ENCODE assay signal across 23 mouse cellular contexts in genomic region chr10:59413711-59414110, GRCm38 (mm10). TPM values are rescaled to one million over a fixed set of nuclear protein-coding genes. Genes with fewer than 3 reads are reported as not detected.
DNase-seq lines count a peak whose midpoint lies in the region; ATAC-seq and TF ChIP-seq lines count a peak whose summit lies in the region.
"Had no signal": no experiment of that assay in that cellular context is flagged by ENCODE, and none has a peak within 500 bp of the region (broad histone marks: within the 10 kb centered on the region; RNA-seq: fewer than 3 reads in every experiment).

No protein-coding gene starts in this region.

- H3K27ac ChIP-seq in intestine, postnatal 0 days (ENCODE audit: low read depth, low read length) = no peak overlapping the region
- H3K27ac ChIP-seq in intestine, embryonic 15.5 days = no peak overlapping the region
- no peak overlapping the region for H3K27ac ChIP-seq in lung, embryonic 14.5 days (ENCODE audit: low read depth)
- H3K27ac ChIP-seq in ES-E14 (ENCODE audit: insufficient read depth, low read depth, low read length, poor library complexity, severe bottlenecking) = no peak overlapping the region
- H3K27ac ChIP-seq: forebrain, embryonic 13.5 days; limb, embryonic 15.5 days; midbrain, embryonic 15.5 days; neural tube, embryonic 15.5 days; stomach, embryonic 15.5 days had no signal

- H3K4me2 ChIP-seq in intestine, postnatal 0 days (replicated peaks; ENCODE audit: low read depth) = no peak overlapping the region
- no peak overlapping the region for H3K4me2 ChIP-seq in intestine, embryonic 15.5 days (replicated peaks)
- H3K4me2 ChIP-seq in lung, embryonic 14.5 days = no peak overlapping the region
- H3K4me2 ChIP-seq: forebrain, embryonic 13.5 days; limb, embryonic 15.5 days; midbrain, embryonic 15.5 days; neural tube, embryonic 15.5 days; stomach, embryonic 15.5 days had no signal

- TF ChIP-seq POLR2A in brain, embryonic 14.5 days (IDR thresholded peaks at IDR 0.05; ENCODE audit: borderline replicate concordance, extremely low read depth, insufficient read depth, insufficient read length, poor library complexity, severe bottlenecking) = no peak

- in situ Hi-C loops in ES-E14 (cut with MboI; ENCODE audit: low sequenced_read_pairs in 2 of 2, unreplicated experiment in 2 of 2) = no loop called here

- no peak overlapping the region for H3K9ac ChIP-seq in intestine, postnatal 0 days (ENCODE audit: low read depth, low read length)
- no peak overlapping the region for H3K9ac ChIP-seq in intestine, embryonic 15.5 days
- H3K9ac ChIP-seq in lung, embryonic 14.5 days = no peak overlapping the region
- no peak overlapping the region for H3K9ac ChIP-seq in ES-E14 (ENCODE audit: insufficient read depth, low read depth, low read length, poor library complexity, severe bottlenecking)
- H3K9ac ChIP-seq: forebrain, embryonic 13.5 days; limb, embryonic 15.5 days; midbrain, embryonic 15.5 days; neural tube, embryonic 15.5 days; stomach, embryonic 15.5 days had no signal

- no peaks in the 10 kb centered on the region for H3K9me3 ChIP-seq in intestine, postnatal 0 days (ENCODE audit: control insufficient read depth)
- H3K9me3 ChIP-seq in intestine, embryonic 15.5 days = no peaks in the 10 kb centered on the region
- no peaks in the 10 kb centered on the region for H3K9me3 ChIP-seq in lung, embryonic 14.5 days (ENCODE audit: low read depth, low read length)
- H3K9me3 ChIP-seq in ES-E14 (ENCODE audit: control insufficient read depth, insufficient read depth, low read depth, low read length) = no peaks in the 10 kb centered on the region
- H3K9me3 ChIP-seq: forebrain, embryonic 13.5 days; limb, embryonic 15.5 days; midbrain, embryonic 15.5 days; neural tube, embryonic 15.5 days; stomach, embryonic 15.5 days had no signal

- H3K4me1 ChIP-seq in intestine, postnatal 0 days (replicated peaks; ENCODE audit: control insufficient read depth, insufficient read depth, low read length) = no peaks in the 10 kb centered on the region
- H3K4me1 ChIP-seq in intestine, embryonic 15.5 days (replicated peaks) = no peaks in the 10 kb centered on the region
- H3K4me1 ChIP-seq in lung, embryonic 14.5 days (ENCODE audit: insufficient read depth) = no peaks in the 10 kb centered on the region
- peaks cover 0 to 2% of the 10 kb centered on the region in 2 experiments; a peak in 1 of 4 replicates for H3K4me1 ChIP-seq in ES-E14 (ENCODE audit: control insufficient read depth in 2 of 2, insufficient read depth in 2 of 2, low read length in 2 of 2, poor library complexity in 1 of 2)
- H3K4me1 ChIP-seq: forebrain, embryonic 13.5 days; midbrain, embryonic 15.5 days; neural tube, embryonic 15.5 days; stomach, embryonic 15.5 days had no signal

- DNase-seq in lung, embryonic 14.5 days = no peak
- DNase-seq in lung, postnatal 36 days = no peak
- no peak for DNase-seq in ES-E14 (ENCODE audit: low read depth, low spot score)
- DNase-seq in brain, embryonic 14.5 days (ENCODE audit: low read depth) = no peak
- no peak for DNase-seq in right cerebral cortex, postnatal 10 days (ENCODE audit: low spot score in 2 of 2)
- DNase-seq in kidney, adult 9 months = no peak
- DNase-seq: B cell, adult 2 months; cerebellum, adult 9-11 months; gastrocnemius, postnatal 36 days; lung, postnatal 10 days; right cerebral cortex, postnatal 14 days; thymus, postnatal 14 days had no signal

- 0 out of 2 replicates have a peak, but pooled peaks cover 5% of the 10 kb centered on the region for H3K36me3 ChIP-seq in intestine, postnatal 0 days (ENCODE audit: control insufficient read depth, insufficient read depth)
- no peaks in the 10 kb centered on the region for H3K36me3 ChIP-seq in intestine, embryonic 15.5 days
- H3K36me3 ChIP-seq in lung, embryonic 14.5 days (ENCODE audit: insufficient read depth) = no peaks in the 10 kb centered on the region
- no peaks in the 10 kb centered on the region for H3K36me3 ChIP-seq in ES-E14 (ENCODE audit: control insufficient read depth, insufficient read depth, low read length, poor library complexity, severe bottlenecking)
- H3K36me3 ChIP-seq: limb, embryonic 15.5 days; midbrain, embryonic 15.5 days; neural tube, embryonic 15.5 days; stomach, embryonic 15.5 days had no signal

- no peaks in the 10 kb centered on the region for H3K27me3 ChIP-seq in intestine, postnatal 0 days (replicated peaks; ENCODE audit: control insufficient read depth, insufficient read depth, low read length)
- no peaks in the 10 kb centered on the region for H3K27me3 ChIP-seq in intestine, embryonic 15.5 days (replicated peaks)
- no peaks in the 10 kb centered on the region for H3K27me3 ChIP-seq in lung, embryonic 14.5 days (ENCODE audit: insufficient read depth, low read length)
- H3K27me3 ChIP-seq: forebrain, embryonic 13.5 days; limb, embryonic 15.5 days; midbrain, embryonic 15.5 days; neural tube, embryonic 15.5 days; stomach, embryonic 15.5 days had no signal

- WGBS in intestine, postnatal 0 days = 95% methylated on average over 4 of the region's 4 CpGs
- WGBS in intestine, embryonic 15.5 days = 95% methylated on average over 4 of the region's 4 CpGs
- WGBS in lung, embryonic 14.5 days = 91% methylated on average over 4 of the region's 4 CpGs

- no peak overlapping the region for H3K4me3 ChIP-seq in intestine, postnatal 0 days (ENCODE audit: low read depth, low read length)
- no peak overlapping the region for H3K4me3 ChIP-seq in intestine, embryonic 15.5 days (replicated peaks)
- H3K4me3 ChIP-seq in lung, embryonic 14.5 days (ENCODE audit: low read depth, low read length) = no peak overlapping the region
- no peak overlapping the region for H3K4me3 ChIP-seq in ES-E14 (ENCODE audit: insufficient read depth in 1 of 2, low read depth in 1 of 2, low read length in 2 of 2, poor library complexity in 1 of 2, severe bottlenecking in 1 of 2)
- H3K4me3 ChIP-seq: forebrain, embryonic 13.5 days; limb, embryonic 15.5 days; midbrain, embryonic 15.5 days; neural tube, embryonic 15.5 days; stomach, embryonic 15.5 days had no signal

- no peak for ATAC-seq in intestine, postnatal 0 days
- no peak for ATAC-seq in intestine, embryonic 15.5 days
- no peak for ATAC-seq in lung, embryonic 14.5 days (ENCODE audit: insufficient read depth)
- ATAC-seq: forebrain, embryonic 13.5 days; midbrain, embryonic 15.5 days had no signal

- peak; percentile 41 for TF ChIP-seq CTCF in intestine, postnatal 0 days (IDR thresholded peaks at IDR 0.05; ENCODE audit: low read depth)
- TF ChIP-seq CTCF in lung, embryonic 14.5 days (IDR thresholded peaks at IDR 0.05; ENCODE audit: low read depth) = peak; percentile 27
- TF ChIP-seq CTCF in brain, embryonic 14.5 days (IDR thresholded peaks at IDR 0.05; ENCODE audit: borderline replicate concordance, extremely low read depth, insufficient read depth, insufficient read length) = peak; percentile 37; the same call in 1 of the 2 replicates

TF ChIP-seq in ES-E14, 5 proteins besides CTCF, POLR2A, EP300 and RAD21:
- TF ChIP-seq ZC3H11A (IDR thresholded peaks at IDR 0.05; ENCODE audit: borderline replicate concordance, low read depth, low read length) (0 out of 2 replicates have a peak, but pooled peaks have one; percentile 2), CHD2 (IDR thresholded peaks at IDR 0.05; ENCODE audit: low read depth, low read length) (no peak)

RNA-seq across cellular contexts. Expression of gene Pla2g12b, which starts 10.3 kb away (rescaled TPM):
- 105 and 108 TPM in 2 replicates for polyA plus RNA-seq in intestine, postnatal 0 days (2015; fragmentation: Nextera tagmentation; extraction: Ambion mirVana)
- 38.8 and 43.5 TPM in 2 replicates for polyA plus RNA-seq in intestine, embryonic 15.5 days (2015; fragmentation: Nextera tagmentation; extraction: Ambion mirVana)
- polyA plus RNA-seq in lung, embryonic 14.5 days (2014; fragmentation: Nextera tagmentation; extraction: Ambion mirVana) = not detected in 2 replicates
- total RNA-seq in ES-E14 (2012; rRNA removed) = 0.69 and 2.1 TPM in 2 replicates
- polyA plus RNA-seq in brain, embryonic 14.5 days (2012; rRNA removed) = 0.08 TPM in 1 of 2 replicates, not detected in the other
- total RNA-seq: adrenal gland, adult 18-20 months; gastrocnemius, postnatal 36 days; layer of hippocampus, postnatal 25 days; left cerebral cortex, postnatal 14 days had no signal
- polyA plus RNA-seq: cortical plate, adult 2 months; forebrain, embryonic 13.5 days; midbrain, embryonic 15.5 days; neural tube, embryonic 15.5 days had no signal

RNA-seq across cellular contexts. Expression of gene Gm10273, which starts 18.3 kb away (rescaled TPM):
- polyA plus RNA-seq in intestine, postnatal 0 days (2015; fragmentation: Nextera tagmentation; extraction: Ambion mirVana) = 3.4 and 10.3 TPM in 2 replicates
- polyA plus RNA-seq in intestine, embryonic 15.5 days (2015; fragmentation: Nextera tagmentation; extraction: Ambion mirVana) = 3.5 and 5.7 TPM in 2 replicates
- polyA plus RNA-seq in lung, embryonic 14.5 days (2014; fragmentation: Nextera tagmentation; extraction: Ambion mirVana) = 9.4 and 19.0 TPM in 2 replicates
- 25.8 and 26.8 TPM in 2 replicates for total RNA-seq in ES-E14 (2012; rRNA removed)
- polyA plus RNA-seq in brain, embryonic 14.5 days (2012; rRNA removed) = 4.9 and 7.1 TPM in 2 replicates

RNA-seq across cellular contexts. Expression of gene Oit3, which starts 27.9 kb away (rescaled TPM):
- polyA plus RNA-seq in intestine, postnatal 0 days (2015; fragmentation: Nextera tagmentation; extraction: Ambion mirVana) = 0.31 and 0.54 TPM in 2 replicates
- polyA plus RNA-seq in intestine, embryonic 15.5 days (2015; fragmentation: Nextera tagmentation; extraction: Ambion mirVana) = 1.6 and 1.9 TPM in 2 replicates
- 0.62 and 1.4 TPM in 2 replicates for polyA plus RNA-seq in lung, embryonic 14.5 days (2014; fragmentation: Nextera tagmentation; extraction: Ambion mirVana)
- total RNA-seq in ES-E14 (2012; rRNA removed) = 0.05 TPM in 1 of 2 replicates, not detected in the other
- polyA plus RNA-seq in brain, embryonic 14.5 days (2012; rRNA removed) = 0.42 and 0.50 TPM in 2 replicates

Comparison
In these comparisons a context has a peak if more than half of its experiments do, and no peak if none do; other contexts are left out.
1. RNA of gene Pla2g12b, which starts 10.3 kb away (polyA plus RNA-seq): 105 to 108 TPM in intestine, postnatal 0 days and 38.8 to 43.5 TPM in intestine, embryonic 15.5 days; not detected in lung, embryonic 14.5 days and 0.08 TPM in brain, embryonic 14.5 days; every median in the first group is over 10 times any median in the second.
2. Peak in every context shown above with its lines, with median percentiles within 50 percentile points of each other: CTCF ChIP-seq.